Mouse (Mus musculus) myocyte (in vitro differentiated cells): Measurements from ENCODE around the gene Lpcat1. TPM values are rescaled to one million over a fixed set of nuclear protein-coding genes. Genes with fewer than 3 reads are reported as not detected.

Experiments
- H3K27me3 ChIP-seq: one replicate; pipeline ENCODE4 v1.6.1; 2011; ENCODE audit not compliant: control insufficient read depth, insufficient read depth, insufficient read length
- H3K36me3 ChIP-seq: one replicate; pipeline ENCODE4 v1.6.1; 2011; ENCODE audit not compliant: control insufficient read depth, insufficient read depth
- H3K4me2 ChIP-seq: one replicate; pipeline ENCODE4 v1.6.1; 2011; ENCODE audit warnings: low read depth, control low read depth
- H3K4me3 ChIP-seq: one replicate; pipeline ENCODE4 v1.5.1; 2011; ENCODE audit warnings: mild to moderate bottlenecking, control low read depth, moderate library complexity
- H3K79me2 ChIP-seq: one replicate; pipeline ENCODE4 v1.6.1; 2011; ENCODE audit not compliant: control insufficient read depth, insufficient read depth
- H3ac ChIP-seq: one replicate; pipeline ENCODE4 v1.6.1; 2011; ENCODE audit not compliant: control insufficient read depth, insufficient read length
- CEBPB ChIP-seq: IDR thresholded peaks from 2 replicates; pipeline ENCODE4 v1.6.1; 2011; ENCODE audit warnings: mild to moderate bottlenecking, moderate library complexity; ENCODE audit not compliant: poor library complexity, insufficient read depth, severe bottlenecking
- E2F4 ChIP-seq: IDR thresholded peaks from one replicate; pipeline ENCODE4 v1.6.1; 2011; ENCODE audit warnings: mild to moderate bottlenecking, control low read depth, moderate library complexity; ENCODE audit not compliant: insufficient read depth
- MAX ChIP-seq: IDR thresholded peaks from one replicate; pipeline ENCODE4 v1.6.1; 2011; ENCODE audit warnings: low read depth, mild to moderate bottlenecking, control low read depth
- MYOD1 ChIP-seq, 3 experiments: IDR thresholded peaks; one replicate each; pipeline ENCODE4 v1.6.1; 2011; ENCODE audit warnings: control low read depth in 2 of 3, low read depth in 2 of 3, mild to moderate bottlenecking in 2 of 3, moderate library complexity in 1 of 3; ENCODE audit not compliant: insufficient read length in 2 of 3, control insufficient read depth in 1 of 3
- MYOG ChIP-seq, 3 experiments: IDR thresholded peaks; one replicate each; pipeline ENCODE4 v1.6.1; 2011; ENCODE audit warnings: control low read depth in 2 of 3, low read depth in 2 of 3, mild to moderate bottlenecking in 2 of 3; ENCODE audit not compliant: insufficient read length in 2 of 3, control insufficient read depth in 1 of 3, insufficient read depth in 1 of 3
- POLR2A ChIP-seq: IDR thresholded peaks from one replicate; pipeline ENCODE4 v1.6.1; 2011; ENCODE audit warnings: low read depth, mild to moderate bottlenecking, control low read depth, moderate library complexity; ENCODE audit not compliant: insufficient read length
- POLR2AphosphoS2 ChIP-seq: IDR thresholded peaks from one replicate; pipeline ENCODE4 v1.6.1; 2011; ENCODE audit warnings: low read depth, control low read depth; ENCODE audit not compliant: insufficient read length
- REST ChIP-seq: IDR thresholded peaks from one replicate; pipeline ENCODE4 v1.6.1; 2011; ENCODE audit warnings: mild to moderate bottlenecking, control low read depth, moderate library complexity; ENCODE audit not compliant: insufficient read depth, insufficient read length
- SRF ChIP-seq: IDR thresholded peaks from one replicate; pipeline ENCODE4 v1.6.1; 2011; ENCODE audit warnings: low read depth; ENCODE audit not compliant: control insufficient read depth, insufficient read length
- TCF12 ChIP-seq: IDR thresholded peaks from one replicate; pipeline ENCODE4 v1.6.1; 2011; ENCODE audit warnings: mild to moderate bottlenecking, control low read depth; ENCODE audit not compliant: poor library complexity, insufficient read depth, severe bottlenecking
- TCF3 ChIP-seq: IDR thresholded peaks from one replicate; pipeline ENCODE4 v1.6.1; 2011; ENCODE audit warnings: low read depth, control low read depth; ENCODE audit not compliant: insufficient read length
- USF1 ChIP-seq: IDR thresholded peaks from one replicate; pipeline ENCODE4 v1.6.1; 2011; ENCODE audit warnings: low read depth, mild to moderate bottlenecking, control low read depth, moderate library complexity
- polyA plus RNA-seq: library from polyadenylated mRNA; unstranded; fragments of >200 nt; fragmentation: generic; extraction: Trizol; gene quantifications from one replicate; pipeline ENCODE4 v1.2.1, GENCODE M21; 2012; ENCODE audit warnings: missing spikeins

Gene Lpcat1
- 10.1 TPM for polyA plus RNA-seq

DNA sequence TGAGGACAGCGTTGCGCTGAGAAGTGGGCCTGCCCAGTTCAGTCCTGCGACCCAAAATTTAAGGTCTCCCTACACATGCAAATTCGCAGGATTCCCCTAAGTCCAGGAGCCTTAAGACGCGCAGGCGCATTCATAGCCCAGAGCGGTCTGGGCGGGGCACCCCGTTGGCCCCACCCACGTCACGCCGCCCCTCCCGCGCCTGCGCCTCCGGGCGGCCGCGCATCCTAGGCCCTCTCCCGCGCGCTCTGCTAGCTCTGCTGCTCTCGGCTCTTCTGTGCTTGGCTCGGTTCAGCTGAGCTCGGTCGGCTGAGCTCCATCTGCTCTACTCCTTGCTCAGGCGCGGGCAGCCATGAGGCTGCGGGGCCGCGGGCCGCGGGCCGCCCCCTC lies at the start of gene Lpcat1:
Lpcat1 (plus strand) TSS at position 164 of the 387 bp plus-strand sequence.
- peaks cover 34% of the 10 kb centered on the region for H3K79me2 ChIP-seq
- peak within 1 kb of the TSS; percentile 43 for H3K4me3 ChIP-seq
- H3K36me3 ChIP-seq: no peaks in the 10 kb centered on the region
- peak within 1 kb of the TSS; percentile 93 for H3K4me2 ChIP-seq
- peak; percentile 91 for TF ChIP-seq POLR2AphosphoS2
- TF ChIP-seq POLR2A: peak; percentile 89
- no peak for TF ChIP-seq MAX
- no peak for TF ChIP-seq TCF12
- no peak for TF ChIP-seq REST
- no peak for TF ChIP-seq E2F4
- TF ChIP-seq SRF: no peak
- peak within 1 kb of the TSS; percentile 2 for H3ac ChIP-seq
- no peaks in the 10 kb centered on the region for H3K27me3 ChIP-seq

DNA sequence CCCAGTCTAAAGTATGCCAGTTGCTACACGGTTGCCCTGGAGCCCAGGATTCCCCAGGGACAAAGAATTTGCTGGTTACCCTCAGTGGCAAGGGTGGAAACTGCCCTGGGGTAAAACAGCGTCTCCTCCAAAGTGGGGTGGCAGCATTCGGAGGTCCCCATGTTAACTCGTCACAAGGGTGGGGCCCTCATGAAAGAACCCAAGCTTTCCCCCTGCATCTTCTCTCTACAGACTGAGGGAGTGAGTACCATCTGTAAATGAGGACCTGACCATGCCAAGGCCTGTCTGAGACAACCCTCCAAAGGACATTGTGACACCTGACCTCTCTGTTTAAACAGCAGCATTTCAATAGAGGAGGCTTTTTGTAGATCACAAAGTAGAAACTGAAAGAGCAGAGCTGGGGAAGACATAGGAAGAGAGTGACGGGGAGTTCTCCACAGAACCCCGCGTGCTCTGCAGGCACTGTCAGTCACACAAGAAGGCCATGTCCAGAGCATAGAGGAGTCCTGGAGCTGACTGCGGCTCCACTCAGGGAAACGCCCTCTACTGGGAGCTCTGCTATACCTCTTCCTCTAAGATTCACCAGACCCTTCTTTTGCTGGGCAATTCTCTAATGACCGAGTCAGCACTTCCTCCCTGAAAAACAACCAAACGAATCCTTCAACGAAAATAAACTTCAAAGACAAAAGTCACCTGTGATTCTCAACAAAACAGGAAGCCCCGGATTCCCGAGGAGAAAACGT lies 49.3 kb upstream of the Lpcat1 start:
- H3K27me3 ChIP-seq: peaks cover 46% of the 10 kb centered on the region
- H3K36me3 ChIP-seq: no peaks in the 10 kb centered on the region
- H3K4me2 ChIP-seq: no peak overlapping the region
- no peak overlapping the region for H3ac ChIP-seq
- no peak for TF ChIP-seq TCF12
- TF ChIP-seq REST: no peak
- no peak for TF ChIP-seq E2F4
- no peak for TF ChIP-seq MAX
- TF ChIP-seq MYOD1 (IDR thresholded peaks at IDR 0.05; ENCODE audit: control insufficient read depth in 1 of 3, insufficient read length in 2 of 3, low read depth in 2 of 3): no peak
- TF ChIP-seq MYOG (IDR thresholded peaks at IDR 0.05; ENCODE audit: control insufficient read depth in 1 of 3, insufficient read depth in 1 of 3, insufficient read length in 2 of 3, low read depth in 2 of 3): no peak
- TF ChIP-seq POLR2A: no peak
- no peak for TF ChIP-seq POLR2AphosphoS2
- TF ChIP-seq CEBPB: no peak
- TF ChIP-seq USF1: no peak
- TF ChIP-seq SRF: no peak
- no peak for TF ChIP-seq TCF3
- no peak overlapping the region for H3K4me3 ChIP-seq
- no peaks in the 10 kb centered on the region for H3K79me2 ChIP-seq

DNA sequence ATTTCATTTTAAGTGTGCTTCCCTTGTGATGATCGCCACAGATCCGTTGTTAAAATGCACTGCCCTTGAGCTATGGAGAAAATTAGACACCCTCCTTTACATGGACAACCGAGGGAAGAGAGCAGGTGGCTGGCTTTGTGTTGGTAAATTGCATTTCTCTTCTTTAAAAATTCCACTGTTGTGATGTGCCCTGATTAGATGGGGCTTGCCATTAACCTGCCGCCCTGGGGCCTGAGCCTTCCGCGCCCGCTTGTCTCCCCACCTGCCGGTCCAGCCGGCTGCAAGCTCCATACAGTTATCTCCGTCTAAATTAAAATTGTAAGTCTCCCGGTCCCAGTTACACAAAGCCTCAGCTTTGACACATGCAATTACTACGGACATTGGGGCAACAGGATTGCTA lies 48.7 kb upstream of the Lpcat1 start:
- Histone ChIP-seq H3K27me3 (peaks cover 46% of the 10 kb centered on the region), H3K79me2 (no peaks in the 10 kb centered on the region), H3ac (no peak overlapping the region), H3K4me3 (no peak overlapping the region), H3K4me2 (no peak overlapping the region), H3K36me3 (no peaks in the 10 kb centered on the region)
- TF ChIP-seq USF1: no peak
- no peak for TF ChIP-seq MYOD1 (IDR thresholded peaks at IDR 0.05; ENCODE audit: control insufficient read depth in 1 of 3, insufficient read length in 2 of 3, low read depth in 2 of 3)
- no peak for TF ChIP-seq CEBPB
- TF ChIP-seq TCF3: no peak
- no peak for TF ChIP-seq TCF12
- TF ChIP-seq SRF: no peak
- no peak for TF ChIP-seq POLR2A
- no peak for TF ChIP-seq E2F4
- TF ChIP-seq POLR2AphosphoS2: no peak
- no peak for TF ChIP-seq REST
- TF ChIP-seq MAX: no peak
- TF ChIP-seq MYOG (IDR thresholded peaks at IDR 0.05; ENCODE audit: control insufficient read depth in 1 of 3, insufficient read depth in 1 of 3, insufficient read length in 2 of 3, low read depth in 2 of 3): no peak

DNA sequence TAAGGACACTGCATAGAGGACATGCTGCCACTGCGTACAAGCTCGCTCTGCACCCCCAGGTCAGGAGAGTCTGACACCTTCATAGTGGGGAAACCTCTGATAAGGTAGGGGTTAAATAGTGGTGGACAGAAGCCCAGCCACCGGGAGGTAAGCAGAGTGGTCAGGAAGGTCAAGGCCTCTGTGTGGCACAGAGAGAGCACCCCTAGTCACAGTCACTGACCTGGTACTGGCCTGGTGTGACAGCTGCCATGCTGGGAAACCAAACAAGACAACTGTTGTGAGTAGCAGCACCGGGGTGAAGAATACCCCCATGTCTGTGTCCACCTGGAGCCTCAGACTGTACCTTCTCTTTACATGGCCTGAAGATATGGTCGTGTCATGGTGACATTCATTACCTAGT lies 47.8 kb upstream of the Lpcat1 start:
- Histone ChIP-seq H3K4me3 (no peak overlapping the region), H3K27me3 (peaks cover 46% of the 10 kb centered on the region), H3K4me2 (no peak overlapping the region), H3K79me2 (no peaks in the 10 kb centered on the region), H3ac (no peak overlapping the region), H3K36me3 (no peaks in the 10 kb centered on the region)
- TF ChIP-seq TCF3 (no peak), POLR2A (no peak), MAX (no peak), REST (no peak), CEBPB (no peak), TCF12 (no peak), MYOG (IDR thresholded peaks at IDR 0.05; ENCODE audit: control insufficient read depth in 1 of 3, insufficient read depth in 1 of 3, insufficient read length in 2 of 3, low read depth in 2 of 3) (no peak), SRF (no peak), USF1 (no peak), E2F4 (no peak)

DNA sequence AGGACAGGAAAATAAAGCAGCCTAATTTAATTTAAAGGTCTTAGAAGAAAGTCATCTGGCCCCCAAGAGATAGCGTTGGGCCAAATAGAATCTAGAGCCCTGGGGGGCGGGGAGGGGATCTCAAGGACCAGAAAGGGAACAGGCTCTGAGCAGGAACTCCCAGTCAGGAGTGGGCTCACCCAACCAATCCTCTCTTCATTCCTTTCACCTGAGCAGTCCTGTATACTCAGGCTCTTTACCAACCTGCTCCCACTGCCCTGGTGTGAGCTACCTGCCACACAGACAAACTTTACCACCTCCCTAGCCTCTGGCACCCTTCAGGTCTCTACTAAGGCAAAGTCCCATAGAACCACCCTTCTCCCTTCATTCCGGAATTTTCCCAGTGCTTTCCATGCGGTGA lies 44.0 kb upstream of the Lpcat1 start:
- Histone ChIP-seq H3K27me3 (peaks cover 47% of the 10 kb centered on the region), H3K4me3 (no peak overlapping the region), H3K79me2 (no peaks in the 10 kb centered on the region), H3ac (no peak overlapping the region), H3K4me2 (no peak overlapping the region), H3K36me3 (no peaks in the 10 kb centered on the region)
- TF ChIP-seq POLR2A (no peak), MAX (no peak), REST (no peak), CEBPB (no peak), TCF3 (no peak), MYOG (IDR thresholded peaks at IDR 0.05; ENCODE audit: control insufficient read depth in 1 of 3, insufficient read depth in 1 of 3, insufficient read length in 2 of 3, low read depth in 2 of 3) (no peak), SRF (no peak), USF1 (no peak), TCF12 (no peak), E2F4 (no peak), MYOD1 (IDR thresholded peaks at IDR 0.05; ENCODE audit: control insufficient read depth in 1 of 3, insufficient read length in 2 of 3, low read depth in 2 of 3) (no peak), POLR2AphosphoS2 (no peak)
